Mouse (Mus musculus) liver, adult 2 months (tissue): ENCODE data around the gene Steap1.

Experiments
- CTCF ChIP-seq: fragments of 200-500 bp; IDR thresholded peaks from 2 replicates; pipeline ENCODE4 v1.5.1; 2011; ENCODE audit warnings: low read depth, low read length, control low read depth
- POLR2A ChIP-seq: fragments of 200-500 bp; IDR thresholded peaks from 2 replicates; pipeline ENCODE4 v1.6.1; 2011; ENCODE audit warnings: low read length, control low read depth; ENCODE audit not compliant: insufficient read depth; ENCODE audit errors: extremely low read depth

DNA sequence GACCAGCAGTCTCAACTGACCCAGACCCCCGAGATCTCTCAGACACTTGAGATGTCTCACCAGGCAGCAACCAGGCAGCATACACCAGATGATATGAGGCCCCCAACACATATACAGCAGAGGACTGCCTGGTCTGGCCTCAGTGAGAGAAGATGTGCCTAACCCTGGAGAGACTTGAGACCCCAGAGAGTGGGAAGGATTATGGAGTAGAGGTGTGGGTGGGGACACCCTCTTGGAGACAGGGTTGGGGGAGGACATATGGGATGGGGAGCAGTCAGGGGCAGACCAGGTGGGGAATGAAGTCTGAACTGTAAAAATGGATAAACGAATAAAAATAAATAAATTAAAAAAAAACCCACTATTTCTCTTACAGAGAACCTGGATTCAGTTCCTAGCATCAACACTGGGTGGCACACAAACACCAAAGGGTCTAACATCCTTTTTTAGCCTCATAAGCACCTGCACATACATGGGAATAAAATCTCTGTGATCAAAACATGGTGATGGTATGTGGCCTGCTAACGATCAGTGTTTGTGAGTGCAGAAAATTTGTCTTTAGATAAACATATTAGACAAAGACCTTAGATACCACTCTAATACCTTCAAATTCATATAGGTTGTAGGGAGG lies 7.4 kb upstream of the Steap1 start:
- TF ChIP-seq POLR2A: no peak
- TF ChIP-seq CTCF: no peak
